Mouse (Mus musculus): ENCODE data around the gene Thap8. TPM values are rescaled to one million over a fixed set of nuclear protein-coding genes. Genes with fewer than 3 reads are reported as not detected.
A peak's percentile ranks its signal among the peaks of the same experiment; 100 is the strongest.

The Thap8 gene
- polyA plus RNA-seq, 1 experiment from 2014 or later, result 0.66 TPM

DNA sequence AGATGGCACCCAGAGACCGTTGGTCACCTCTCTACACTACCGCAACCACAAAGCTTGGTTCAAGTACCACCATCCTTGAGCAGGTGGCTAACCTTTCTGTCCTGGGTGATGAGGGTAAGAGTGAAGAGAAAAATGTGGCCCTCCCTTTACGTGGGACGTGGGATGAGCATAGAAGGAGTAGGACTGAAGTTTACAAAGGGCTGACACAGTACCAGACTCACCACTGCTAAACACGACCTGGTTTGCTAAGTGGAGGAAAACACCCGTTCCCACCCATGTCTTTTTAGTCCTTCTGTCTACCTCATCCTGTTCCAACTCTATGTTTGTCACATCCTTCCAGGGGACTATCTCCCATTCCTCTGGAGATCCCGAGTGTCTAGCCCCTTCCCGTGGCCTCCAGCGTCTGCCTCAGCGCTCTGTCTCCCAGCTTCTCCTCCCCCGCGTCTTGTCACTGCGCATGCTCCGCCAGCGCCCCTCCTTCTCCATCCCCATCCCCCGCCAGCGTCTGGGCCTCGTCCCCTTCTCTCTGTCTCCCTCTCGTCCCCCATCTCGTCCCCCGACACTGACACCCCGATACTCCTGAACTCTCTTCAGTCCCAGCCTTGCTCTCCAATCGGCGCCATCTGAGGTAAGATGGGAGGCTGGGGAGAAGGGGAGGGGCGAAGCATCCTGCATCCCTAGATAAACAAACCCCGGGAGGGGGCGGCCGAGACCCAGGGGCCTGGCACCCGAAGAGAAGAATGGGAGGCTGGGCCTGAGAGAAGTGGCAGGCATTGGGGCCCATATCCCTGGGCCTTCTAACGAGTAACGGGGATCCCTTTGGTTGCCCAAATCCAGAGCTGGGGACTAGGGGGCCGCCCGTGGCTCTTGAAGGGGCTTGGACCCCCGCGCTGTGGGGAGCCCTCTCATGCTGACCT is 11.6 kb downstream of the Thap8 start, which contains the start of gene Clip3:
TSS of gene Clip3 (plus strand) at position 514 of the 917 bp plus-strand sequence.
- Histone ChIP-seq H3K4me1 (ENCODE audit: control insufficient read depth, insufficient read depth, low read depth, low read length) (peaks cover 29% of the 10 kb centered on the region), H3K9ac (ENCODE audit: low read depth, low read length) (peak within 1 kb of the TSS; percentile 94), H3K4me3 (ENCODE audit: low read length) (peak within 1 kb of the TSS; percentile 59), H3K36me3 (ENCODE audit: control insufficient read depth, insufficient read depth, low read length) (peaks cover 13% of the 10 kb centered on the region), H3K27me3 (replicated peaks; ENCODE audit: control insufficient read depth, insufficient read depth, low read length) (no peaks in the 10 kb centered on the region), H3K27ac (ENCODE audit: low read depth, low read length) (peak within 1 kb of the TSS; percentile 86), H3K9me3 (ENCODE audit: control insufficient read depth, low read length) (no peaks in the 10 kb centered on the region), H3K4me2 (ENCODE audit: low read length) (peak within 1 kb of the TSS; percentile 91)
- peak; percentile 88 for ATAC-seq
- WGBS, result 7% methylated on average over 33 of the region's 35 CpGs

DNA sequence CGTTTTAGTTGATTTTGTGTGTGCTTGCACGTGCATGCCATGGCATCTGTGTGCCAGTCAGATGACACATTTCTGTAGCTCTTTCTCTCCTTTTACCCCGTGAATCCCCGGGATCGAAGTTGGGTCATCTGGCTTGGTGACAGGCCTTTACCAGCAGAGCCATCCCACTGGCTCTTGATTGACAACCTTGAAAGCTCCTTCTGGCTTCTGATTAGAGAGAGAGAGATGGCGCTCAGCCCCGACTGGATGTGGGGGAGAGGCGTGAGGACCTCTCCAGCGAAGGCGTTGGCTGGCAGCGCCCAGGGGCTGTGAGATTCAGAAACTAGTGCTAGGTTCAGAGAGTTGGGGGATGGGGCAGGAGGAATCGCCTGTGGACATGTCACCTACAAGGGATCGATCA is 13.9 kb downstream of the Thap8 start:
- peaks cover 31% of the 10 kb centered on the region for H3K36me3 ChIP-seq (ENCODE audit: control insufficient read depth, insufficient read depth, low read length)
- H3K4me3 ChIP-seq (ENCODE audit: low read length), result no peak overlapping the region
- no peak overlapping the region for H3K9ac ChIP-seq (ENCODE audit: low read depth, low read length)
- 71% methylated on average over 13 of the region's 13 CpGs for WGBS
- H3K27ac ChIP-seq (ENCODE audit: low read depth, low read length), result no peak overlapping the region
- no peaks in the 10 kb centered on the region for H3K9me3 ChIP-seq (ENCODE audit: control insufficient read depth, low read length)
- no peaks in the 10 kb centered on the region for H3K27me3 ChIP-seq (replicated peaks; ENCODE audit: control insufficient read depth, insufficient read depth, low read length)
- peaks cover 29% of the 10 kb centered on the region for H3K4me1 ChIP-seq (ENCODE audit: control insufficient read depth, insufficient read depth, low read depth, low read length)
- no peak for ATAC-seq
- H3K4me2 ChIP-seq (ENCODE audit: low read length), result no peak overlapping the region

DNA sequence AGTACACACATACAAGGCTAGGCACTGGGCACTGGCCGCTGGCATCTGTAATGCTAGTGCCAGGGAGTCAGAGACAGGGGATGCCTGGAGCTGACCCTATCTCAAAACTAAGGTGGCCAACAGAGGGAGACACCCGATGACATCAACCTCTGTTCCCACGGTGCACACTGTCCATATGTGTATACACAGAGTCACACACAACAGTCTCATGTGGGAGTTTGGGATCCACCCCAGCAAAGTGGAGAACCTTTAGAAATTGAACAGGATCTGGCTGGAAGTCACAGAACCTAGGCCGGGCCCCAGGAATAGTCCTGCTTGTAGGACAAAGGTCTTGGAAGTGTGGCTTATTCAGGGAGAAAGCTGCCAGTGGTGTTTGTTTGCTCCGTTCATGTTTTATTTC is 14.4 kb downstream of the Thap8 start:
- H3K4me2 ChIP-seq (ENCODE audit: low read length), result no peak overlapping the region
- no peak overlapping the region for H3K4me3 ChIP-seq (ENCODE audit: low read length)
- no peaks in the 10 kb centered on the region for H3K27me3 ChIP-seq (replicated peaks; ENCODE audit: control insufficient read depth, insufficient read depth, low read length)
- no peak for ATAC-seq
- WGBS, result 86% methylated on average over 5 of the region's 5 CpGs
- H3K27ac ChIP-seq (ENCODE audit: low read depth, low read length), result no peak overlapping the region
- no peak overlapping the region for H3K9ac ChIP-seq (ENCODE audit: low read depth, low read length)
- H3K9me3 ChIP-seq (ENCODE audit: control insufficient read depth, low read length), result no peaks in the 10 kb centered on the region
- H3K36me3 ChIP-seq (ENCODE audit: control insufficient read depth, insufficient read depth, low read length), result peaks cover 35% of the 10 kb centered on the region
- peaks cover 29% of the 10 kb centered on the region for H3K4me1 ChIP-seq (ENCODE audit: control insufficient read depth, insufficient read depth, low read depth, low read length)

DNA sequence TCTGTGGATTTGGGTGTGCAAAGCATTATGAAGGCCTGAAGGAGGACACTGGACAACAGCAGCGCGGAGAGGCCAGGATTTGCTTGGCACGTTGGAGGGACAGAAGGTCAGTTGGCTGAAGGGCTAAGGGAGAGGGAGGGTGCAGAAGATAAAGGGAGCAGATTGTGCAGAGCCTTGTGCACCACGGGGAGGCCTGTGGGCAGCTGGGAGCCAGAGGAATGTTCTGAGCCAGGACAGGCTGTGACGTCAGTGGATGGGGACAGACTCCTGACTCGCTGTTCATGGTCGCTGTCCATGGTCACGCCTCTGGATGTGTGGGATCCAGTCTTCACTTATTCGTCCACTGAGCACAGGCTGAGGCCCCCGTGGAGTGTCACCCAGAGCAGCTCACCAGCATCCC is 15.2 kb downstream of the Thap8 start:
- Histone ChIP-seq H3K4me3 (ENCODE audit: low read length) (no peak overlapping the region), H3K27ac (ENCODE audit: low read depth, low read length) (no peak overlapping the region), H3K36me3 (ENCODE audit: control insufficient read depth, insufficient read depth, low read length) (peaks cover 40% of the 10 kb centered on the region), H3K4me1 (ENCODE audit: control insufficient read depth, insufficient read depth, low read depth, low read length) (peaks cover 29% of the 10 kb centered on the region), H3K27me3 (replicated peaks; ENCODE audit: control insufficient read depth, insufficient read depth, low read length) (no peaks in the 10 kb centered on the region), H3K9ac (ENCODE audit: low read depth, low read length) (no peak overlapping the region), H3K9me3 (ENCODE audit: control insufficient read depth, low read length) (no peaks in the 10 kb centered on the region), H3K4me2 (ENCODE audit: low read length) (no peak overlapping the region)
- 73% methylated on average over 10 of the region's 10 CpGs for WGBS
- ATAC-seq, result no peak

DNA sequence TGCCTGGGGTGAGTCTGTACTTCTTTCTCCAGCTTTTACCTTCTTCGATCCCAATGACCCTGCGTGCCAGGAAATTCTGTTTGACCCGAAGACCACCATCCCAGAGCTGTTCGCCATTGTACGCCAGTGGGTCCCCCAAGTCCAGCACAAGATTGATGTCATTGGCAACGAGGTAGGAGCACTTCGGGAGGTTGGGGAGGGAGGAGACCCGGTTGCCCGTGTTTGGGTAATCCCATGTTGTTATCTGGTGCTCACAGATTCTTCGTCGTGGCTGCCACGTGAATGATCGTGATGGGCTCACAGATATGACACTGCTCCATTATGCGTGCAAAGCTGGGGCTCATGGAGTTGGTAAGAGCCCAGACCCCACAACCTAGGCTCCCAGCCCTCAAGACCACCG is 16.9 kb downstream of the Thap8 start:
- no peak overlapping the region for H3K27ac ChIP-seq (ENCODE audit: low read depth, low read length)
- ATAC-seq, result no peak
- H3K9me3 ChIP-seq (ENCODE audit: control insufficient read depth, low read length), result no peaks in the 10 kb centered on the region
- H3K9ac ChIP-seq (ENCODE audit: low read depth, low read length), result no peak overlapping the region
- no peaks in the 10 kb centered on the region for H3K27me3 ChIP-seq (replicated peaks; ENCODE audit: control insufficient read depth, insufficient read depth, low read length)
- WGBS, result 91% methylated on average over 15 of the region's 15 CpGs
- no peak overlapping the region for H3K4me2 ChIP-seq (ENCODE audit: low read length)
- peaks cover 22% of the 10 kb centered on the region for H3K4me1 ChIP-seq (ENCODE audit: control insufficient read depth, insufficient read depth, low read depth, low read length)
- H3K4me3 ChIP-seq (ENCODE audit: low read length), result no peak overlapping the region
- peaks cover 47% of the 10 kb centered on the region for H3K36me3 ChIP-seq (ENCODE audit: control insufficient read depth, insufficient read depth, low read length)

DNA sequence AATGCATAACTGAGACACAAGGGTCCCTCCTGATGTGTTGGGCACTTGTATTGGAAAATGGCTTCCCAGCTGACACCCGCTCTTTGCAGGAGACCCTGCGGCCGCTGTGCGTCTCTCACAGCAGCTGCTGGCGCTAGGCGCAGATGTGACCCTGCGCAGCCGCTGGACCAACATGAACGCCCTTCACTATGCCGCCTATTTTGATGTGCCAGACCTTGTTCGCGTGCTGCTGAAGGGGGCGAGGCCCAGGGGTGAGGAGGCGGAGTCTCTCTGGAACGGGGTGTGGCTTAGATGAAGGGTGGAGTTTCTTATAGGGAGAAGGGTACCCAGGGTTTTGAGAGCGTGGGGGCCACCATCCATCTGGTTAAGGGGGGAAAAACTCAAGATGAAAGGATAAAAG is 17.4 kb downstream of the Thap8 start:
- WGBS, result 88% methylated on average over 16 of the region's 16 CpGs
- H3K27ac ChIP-seq (ENCODE audit: low read depth, low read length), result no peak overlapping the region
- ATAC-seq, result no peak
- peaks cover 52% of the 10 kb centered on the region for H3K36me3 ChIP-seq (ENCODE audit: control insufficient read depth, insufficient read depth, low read length)
- no peak overlapping the region for H3K9ac ChIP-seq (ENCODE audit: low read depth, low read length)
- H3K4me1 ChIP-seq (ENCODE audit: control insufficient read depth, insufficient read depth, low read depth, low read length), result peaks cover 22% of the 10 kb centered on the region
- H3K9me3 ChIP-seq (ENCODE audit: control insufficient read depth, low read length), result no peaks in the 10 kb centered on the region
- no peak overlapping the region for H3K4me2 ChIP-seq (ENCODE audit: low read length)
- H3K27me3 ChIP-seq (replicated peaks; ENCODE audit: control insufficient read depth, insufficient read depth, low read length), result no peaks in the 10 kb centered on the region
- no peak overlapping the region for H3K4me3 ChIP-seq (ENCODE audit: low read length)

DNA sequence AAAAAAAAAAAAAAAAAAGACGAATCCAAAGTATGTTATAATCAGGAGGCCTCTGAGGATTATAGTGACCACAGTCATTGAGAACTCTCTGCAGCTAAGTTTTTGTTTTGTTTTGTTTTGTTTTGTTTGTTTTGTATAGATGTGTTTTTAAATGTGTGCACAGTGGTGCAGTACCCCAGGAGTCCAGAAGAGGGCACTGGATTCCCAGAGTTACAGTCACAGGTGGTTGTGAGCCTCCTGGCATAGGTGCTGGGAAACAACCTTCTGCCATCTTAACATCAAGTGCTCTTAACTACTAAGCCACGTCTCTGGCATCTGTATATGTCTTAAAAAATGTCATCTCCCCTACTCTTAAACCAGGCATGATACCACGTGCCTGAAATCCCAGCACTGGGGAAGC is 21.0 kb downstream of the Thap8 start:
- H3K27me3 ChIP-seq (replicated peaks; ENCODE audit: control insufficient read depth, insufficient read depth, low read length), result no peaks in the 10 kb centered on the region
- no peaks in the 10 kb centered on the region for H3K4me1 ChIP-seq (ENCODE audit: control insufficient read depth, insufficient read depth, low read depth, low read length)
- no peak for ATAC-seq
- 56% methylated on average over 3 of the region's 3 CpGs for WGBS
- no peak overlapping the region for H3K9ac ChIP-seq (ENCODE audit: low read depth, low read length)
- no peak overlapping the region for H3K4me2 ChIP-seq (ENCODE audit: low read length)
- H3K36me3 ChIP-seq (ENCODE audit: control insufficient read depth, insufficient read depth, low read length), result peaks cover 65% of the 10 kb centered on the region
- no peak overlapping the region for H3K27ac ChIP-seq (ENCODE audit: low read depth, low read length)
- no peaks in the 10 kb centered on the region for H3K9me3 ChIP-seq (ENCODE audit: control insufficient read depth, low read length)
- H3K4me3 ChIP-seq (ENCODE audit: low read length), result no peak overlapping the region

DNA sequence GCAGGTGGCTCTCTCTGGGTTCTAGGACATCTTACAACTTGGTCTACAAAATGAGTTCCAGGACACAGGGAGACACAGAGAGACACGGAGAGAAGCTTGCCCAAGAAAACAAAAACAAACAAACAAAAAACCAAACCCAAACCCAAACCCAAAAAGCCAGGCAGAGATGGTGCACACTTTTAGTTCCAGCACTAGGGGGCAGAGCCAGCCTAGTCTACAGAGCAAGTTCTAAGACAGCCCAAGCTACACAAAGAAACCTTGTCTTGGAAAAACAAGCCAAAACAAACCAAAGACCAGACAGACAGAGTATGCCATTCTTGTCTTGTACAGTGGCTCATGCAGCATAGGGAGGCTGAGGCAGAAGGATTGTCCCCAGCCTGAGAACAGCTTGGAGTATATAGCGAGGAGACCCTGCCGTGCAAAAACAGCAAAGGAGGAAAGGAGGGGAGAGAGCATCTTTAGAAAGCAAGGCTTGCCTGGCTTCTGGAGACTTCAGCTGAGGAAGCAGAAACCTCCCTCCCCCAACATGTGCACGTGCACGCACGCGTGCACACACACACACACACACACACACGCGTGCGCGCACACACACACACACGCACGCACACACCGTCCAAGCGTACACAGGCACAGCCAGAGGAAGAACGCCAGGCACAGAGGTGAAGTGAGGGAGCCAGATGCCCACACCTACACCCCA is 26.3 kb downstream of the Thap8 start:
- no peak overlapping the region for H3K9ac ChIP-seq (ENCODE audit: low read depth, low read length)
- WGBS, result 86% methylated on average over 8 of the region's 16 CpGs
- peaks cover 33% of the 10 kb centered on the region for H3K36me3 ChIP-seq (ENCODE audit: control insufficient read depth, insufficient read depth, low read length)
- no peak overlapping the region for H3K4me2 ChIP-seq (ENCODE audit: low read length)
- H3K27ac ChIP-seq (ENCODE audit: low read depth, low read length), result no peak overlapping the region
- H3K4me1 ChIP-seq (ENCODE audit: control insufficient read depth, insufficient read depth, low read depth, low read length), result peaks cover 19% of the 10 kb centered on the region
- ATAC-seq, result no peak
- H3K27me3 ChIP-seq (replicated peaks; ENCODE audit: control insufficient read depth, insufficient read depth, low read length), result no peaks in the 10 kb centered on the region
- no peak overlapping the region for H3K4me3 ChIP-seq (ENCODE audit: low read length)
- H3K9me3 ChIP-seq (ENCODE audit: control insufficient read depth, low read length), result no peaks in the 10 kb centered on the region

Measured in hindbrain, embryonic 16.5 days (tissue).